ENCODE assay signal across 9 mouse cellular contexts in the genomic region with DNA sequence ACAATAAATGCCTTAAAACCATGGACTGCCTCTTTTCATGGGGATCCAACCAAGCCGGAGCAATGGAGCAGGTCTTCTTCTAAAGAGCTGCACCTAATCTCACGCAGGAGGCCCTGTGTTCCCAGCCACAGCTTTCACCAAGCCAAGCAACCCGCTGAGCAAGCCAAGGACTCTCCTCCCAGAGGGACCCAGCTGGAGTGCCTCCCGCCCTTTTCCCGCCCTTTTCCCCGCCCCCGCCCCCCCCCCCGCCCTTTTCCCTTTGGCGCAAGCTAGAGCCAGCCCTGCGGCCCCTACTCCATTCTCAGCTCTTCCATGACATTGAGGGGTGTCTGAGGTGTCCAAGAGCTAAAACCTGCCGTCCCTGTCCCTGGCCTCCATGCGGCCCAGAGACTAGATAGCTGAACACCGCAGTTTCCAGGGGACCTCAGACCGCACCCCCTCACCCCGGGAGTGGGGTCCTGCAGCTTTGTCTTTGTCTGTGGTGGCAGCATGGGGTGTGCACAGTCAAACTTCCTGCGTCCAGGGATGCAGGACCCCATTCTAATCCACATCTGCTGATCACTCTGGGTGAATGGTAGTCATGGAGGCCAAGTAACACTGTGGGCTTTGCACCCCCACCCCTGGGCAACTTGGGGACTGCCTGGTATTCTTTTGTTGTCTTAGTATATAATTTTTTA. TPM values are rescaled to one million over a fixed set of nuclear protein-coding genes. Genes with fewer than 3 reads are reported as not detected.
DNase-seq lines count a peak whose midpoint lies in the region; ATAC-seq and TF ChIP-seq lines count a peak whose summit lies in the region.
"Had no signal": no experiment of that assay in that cellular context is flagged by ENCODE, and none has a peak within 500 bp of the region (broad histone marks: within the 10 kb centered on the region; RNA-seq: fewer than 3 reads in every experiment).

No protein-coding gene starts in this region.

- 0 out of 2 replicates have a peak, but pooled peaks have one; percentile 46 for ATAC-seq in kidney, postnatal 0 days (replicated peaks; ENCODE audit: low FRiP score, low read depth)
- ATAC-seq in neural tube, embryonic 12.5 days (ENCODE audit: low FRiP score, low read depth): no peak
- no peak for ATAC-seq in granulocyte monocyte progenitor cell, adult 5-6 weeks (replicated peaks; ENCODE audit: poor library complexity, severe bottlenecking)

- H3K4me2 ChIP-seq in kidney, postnatal 0 days (ENCODE audit: low read length): peak overlapping the region; percentile 48
- H3K4me2 ChIP-seq in neural tube, embryonic 12.5 days (replicated peaks): peak overlapping the region; percentile 43

- no peaks in the 10 kb centered on the region for H3K9me3 ChIP-seq in kidney, postnatal 0 days (replicated peaks; ENCODE audit: low read length)
- peaks cover 8% of the 10 kb centered on the region; the same call in 1 of the 2 replicates for H3K9me3 ChIP-seq in neural tube, embryonic 12.5 days

- TF ChIP-seq EP300 in heart, adult 2 months (IDR thresholded peaks at IDR 0.05; ENCODE audit: insufficient read depth, low read depth, low read length): no peak

- H3K4me3 ChIP-seq in lung, adult 2 months (replicated peaks; ENCODE audit: extremely low read depth, low read depth, low read length): peak overlapping the region; percentile 39
- no peak overlapping the region for H3K4me3 ChIP-seq in heart, adult 2 months
- no peak overlapping the region; the same call in 1 of the 2 replicates for H3K4me3 ChIP-seq in kidney, postnatal 0 days (replicated peaks; ENCODE audit: low read depth, low read length)
- no peak overlapping the region for H3K4me3 ChIP-seq in neural tube, embryonic 12.5 days

- peak; percentile 28; the same call in 1 of the 2 replicates for TF ChIP-seq POLR2A in lung, adult 2 months (IDR thresholded peaks at IDR 0.05; ENCODE audit: borderline replicate concordance, extremely low read depth, low read depth, low read length)
- peak; percentile 29; the same call in 1 of the 2 replicates for TF ChIP-seq POLR2A in heart, adult 2 months (IDR thresholded peaks at IDR 0.05; ENCODE audit: insufficient read depth, low read depth, low read length)

- TF ChIP-seq CTCF in lung, adult 2 months (IDR thresholded peaks at IDR 0.05; ENCODE audit: insufficient read depth, low read length): no peak
- no peak for TF ChIP-seq CTCF in heart, adult 2 months (IDR thresholded peaks at IDR 0.05)
- TF ChIP-seq CTCF in kidney, postnatal 0 days (IDR thresholded peaks at IDR 0.05; ENCODE audit: low read depth): no peak

- no peaks in the 10 kb centered on the region for H3K27me3 ChIP-seq in heart, adult 2 months (ENCODE audit: control insufficient read depth, insufficient read depth, low read length)
- no peaks in the 10 kb centered on the region for H3K27me3 ChIP-seq in kidney, postnatal 0 days (ENCODE audit: insufficient read depth, low read length)
- H3K27me3 ChIP-seq in neural tube, embryonic 12.5 days (replicated peaks): no peaks in the 10 kb centered on the region

- H3K9ac ChIP-seq in heart, adult 2 months (ENCODE audit: low read depth, low read length): peak overlapping the region; percentile 69
- H3K9ac ChIP-seq in kidney, postnatal 0 days (ENCODE audit: low read depth, low read length): 0 out of 2 replicates have a peak overlapping the region, but pooled peaks have one; percentile 19
- no peak overlapping the region for H3K9ac ChIP-seq in neural tube, embryonic 12.5 days

- no peak for DNase-seq in lung, adult 2 months
- DNase-seq in lung, postnatal 14 days: no peak
- DNase-seq in heart, adult 2 months: peak; percentile 44 to 52
- peak; percentile 44 for DNase-seq in kidney, postnatal 0 days (ENCODE audit: low spot score)
- DNase-seq in cerebellum, postnatal 36 days: no peak
- no peak for DNase-seq in thymus, postnatal 14 days

- H3K79me2 ChIP-seq in heart, adult 2 months (replicated peaks; ENCODE audit: control insufficient read depth, insufficient read depth, low read length): no peaks in the 10 kb centered on the region

- WGBS in lung, adult 2 months: 37% methylated on average over 13 of the region's 16 CpGs
- 22% methylated on average over 14 of the region's 16 CpGs for WGBS in heart, adult 2 months
- 22% methylated on average over 14 of the region's 16 CpGs for WGBS in kidney, postnatal 0 days
- 23% methylated on average over 13 of the region's 16 CpGs for WGBS in neural tube, embryonic 12.5 days

- peaks cover 3% of the 10 kb centered on the region for H3K36me3 ChIP-seq in heart, adult 2 months (ENCODE audit: control insufficient read depth, insufficient read depth, low read length)
- no peaks in the 10 kb centered on the region for H3K36me3 ChIP-seq in kidney, postnatal 0 days (ENCODE audit: insufficient read depth, low read length)
- no peaks in the 10 kb centered on the region for H3K36me3 ChIP-seq in neural tube, embryonic 12.5 days

- H3K4me1 ChIP-seq in lung, adult 2 months (ENCODE audit: control insufficient read depth, insufficient read depth, low read length): 0 out of 2 replicates have a peak, but pooled peaks cover 2% of the 10 kb centered on the region
- peaks cover 7% of the 10 kb centered on the region for H3K4me1 ChIP-seq in heart, adult 2 months (ENCODE audit: control insufficient read depth, insufficient read depth, low read length)
- H3K4me1 ChIP-seq in kidney, postnatal 0 days (replicated peaks; ENCODE audit: insufficient read depth, low read length): peaks cover 11% of the 10 kb centered on the region; the same call in 1 of the 2 replicates
- peaks cover 8% of the 10 kb centered on the region for H3K4me1 ChIP-seq in neural tube, embryonic 12.5 days

- intact Hi-C loops in heart, adult 2 months (cut with DNase I): loop anchor here (5.0 kb wide), 1 partner anchor 34 kb away; the partner anchor contains the start of gene Aldh3a2

- peak overlapping the region; percentile 44; the same call in 1 of the 2 replicates for H3K27ac ChIP-seq in heart, adult 2 months
- H3K27ac ChIP-seq in kidney, postnatal 0 days: no peak overlapping the region; the same call in 1 of the 2 replicates
- no peak overlapping the region for H3K27ac ChIP-seq in neural tube, embryonic 12.5 days

RNA-seq across cellular contexts. Expression of gene Aldh3a2, which starts 33.6 kb away (rescaled TPM):
- 84.6 and 94.5 TPM in 2 replicates for polyA plus RNA-seq in lung, adult 2 months (2012; rRNA removed)
- 10 to 100 TPM; 33.8 to 36.4 TPM for total RNA-seq in heart, adult 2 months (2021)
- 26.2 and 40.9 TPM in 2 replicates for polyA plus RNA-seq in heart, adult 2 months (2012; rRNA removed)
- 45.0 and 46.2 TPM in 2 replicates for polyA plus RNA-seq in kidney, postnatal 0 days (2015; fragmentation: Nextera tagmentation; extraction: Ambion mirVana)
- 23.0 and 26.5 TPM in 2 replicates for polyA plus RNA-seq in neural tube, embryonic 12.5 days (2016; fragmentation: Nextera tagmentation; extraction: Ambion mirVana)
- total RNA-seq in granulocyte monocyte progenitor cell, adult 5-6 weeks (2014; fragmentation: Nextera tagmentation): 18.5 and 20.9 TPM in 2 replicates
- total RNA-seq in granulocyte monocyte progenitor cell, adult 5-6 weeks (2017): 22.3 and 27.3 TPM in 2 replicates

RNA-seq across cellular contexts. Expression of gene Slc47a2, which starts 41.8 kb away (rescaled TPM):
- 0.19 and 0.29 TPM in 2 replicates for polyA plus RNA-seq in lung, adult 2 months (2012; rRNA removed)
- not detected for total RNA-seq in heart, adult 2 months (2021)
- 0.04 and 0.12 TPM in 2 replicates for polyA plus RNA-seq in heart, adult 2 months (2012; rRNA removed)
- polyA plus RNA-seq in kidney, postnatal 0 days (2015; fragmentation: Nextera tagmentation; extraction: Ambion mirVana): 0.17 and 0.22 TPM in 2 replicates
- polyA plus RNA-seq in neural tube, embryonic 12.5 days (2016; fragmentation: Nextera tagmentation; extraction: Ambion mirVana): not detected in 2 replicates
- not detected in 2 replicates for total RNA-seq in granulocyte monocyte progenitor cell, adult 5-6 weeks (2014; fragmentation: Nextera tagmentation)
- not detected in 2 replicates for total RNA-seq in granulocyte monocyte progenitor cell, adult 5-6 weeks (2017)
- polyA plus RNA-seq: limb, embryonic 11.5 days had no signal

Comparison
In these comparisons a context has a peak if more than half of its experiments do, and no peak if none do; other contexts are left out.
1. DNase-seq: peak in heart, adult 2 months (2 of 2) and kidney, postnatal 0 days (single experiment); none in lung, adult 2 months (single experiment), lung, postnatal 14 days (single experiment), cerebellum, postnatal 36 days (0 of 2) and thymus, postnatal 14 days (single experiment).